11 mouse cellular contexts compared by ENCODE assay signal in the genomic region with DNA sequence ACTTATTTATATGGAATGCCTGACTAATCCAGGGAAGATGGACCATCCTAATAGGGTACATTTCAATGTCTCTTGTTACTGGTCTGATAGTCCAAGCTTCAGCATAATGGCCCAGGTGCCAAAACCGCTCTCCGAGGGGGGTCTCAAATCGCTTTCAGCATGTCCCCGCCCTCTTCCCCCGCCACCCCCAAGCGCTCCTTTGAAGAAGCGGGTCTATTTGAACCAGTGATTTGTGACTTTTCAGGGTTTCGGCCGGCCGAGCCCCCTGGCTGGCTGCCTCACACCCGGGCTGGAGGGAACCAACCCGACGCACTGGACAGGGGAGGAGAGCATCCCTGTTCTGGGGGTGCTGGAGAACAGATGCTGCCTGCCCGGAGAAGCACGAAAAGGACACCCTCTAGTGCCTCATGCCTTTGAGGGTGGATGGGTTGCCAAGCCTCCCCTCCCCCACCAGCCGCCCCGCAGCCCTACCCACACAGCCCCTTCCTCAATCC.
DNase-seq lines count a peak whose midpoint lies in the region; ATAC-seq lines count a peak whose summit lies in the region.
"Had no signal": no experiment of that assay in that cellular context is flagged by ENCODE, and none has a peak within 500 bp of the region (broad histone marks: within the 10 kb centered on the region; RNA-seq: fewer than 3 reads in every experiment).

No protein-coding gene starts in this region.

- under 1% methylated on average over 17 of the region's 17 CpGs for WGBS in heart, embryonic 15.5 days
- WGBS in forebrain, embryonic 13.5 days, result 1% methylated on average over 17 of the region's 17 CpGs
- WGBS in midbrain, embryonic 12.5 days, result 0% methylated on average over 17 of the region's 17 CpGs

- no peak overlapping the region for H3K27ac ChIP-seq in heart, embryonic 15.5 days
- no peak overlapping the region for H3K27ac ChIP-seq in forebrain, embryonic 13.5 days
- H3K27ac ChIP-seq in midbrain, embryonic 12.5 days (replicated peaks), result no peak overlapping the region

- H3K4me1 ChIP-seq in heart, embryonic 15.5 days (replicated peaks), result peaks cover 18% of the 10 kb centered on the region
- H3K4me1 ChIP-seq in forebrain, embryonic 13.5 days, result peaks cover 34% of the 10 kb centered on the region
- H3K4me1 ChIP-seq in midbrain, embryonic 12.5 days, result peaks cover 32% of the 10 kb centered on the region

- intact Hi-C loops in left cerebral cortex, postnatal 25 days (cut with DNase I), result loop anchor here (5.0 kb wide), 2 partner anchors 92 to 163 kb away; partner anchors contain the start of gene Foxb1

- peak overlapping the region; percentile 30 for H3K4me3 ChIP-seq in heart, embryonic 15.5 days
- peak overlapping the region; percentile 21 for H3K4me3 ChIP-seq in forebrain, embryonic 13.5 days
- peak overlapping the region; percentile 39 for H3K4me3 ChIP-seq in midbrain, embryonic 12.5 days

- no peak overlapping the region for H3K9ac ChIP-seq in heart, embryonic 15.5 days
- no peak overlapping the region for H3K9ac ChIP-seq in forebrain, embryonic 13.5 days
- peak overlapping the region; percentile 41 for H3K9ac ChIP-seq in midbrain, embryonic 12.5 days (replicated peaks)

- DNase-seq in heart, adult 18-20 months, result no peak
- DNase-seq in Muller cell, postnatal 12 days (ENCODE audit: inconsistent ontology term), result peak; percentile 9
- DNase-seq in gastrocnemius, postnatal 4 days (ENCODE audit: low spot score in 2 of 2), result no peak
- DNase-seq in B cell, adult 2 months, result no peak
- DNase-seq in left cerebral cortex, postnatal 25 days (ENCODE audit: low spot score in 2 of 2), result no peak
- DNase-seq: cerebellum, adult 2 months; kidney, adult 18-20 months had no signal

- no peaks in the 10 kb centered on the region for H3K36me3 ChIP-seq in heart, embryonic 15.5 days
- no peaks in the 10 kb centered on the region for H3K36me3 ChIP-seq in forebrain, embryonic 13.5 days (ENCODE audit: poor library complexity, severe bottlenecking)
- H3K36me3 ChIP-seq in midbrain, embryonic 12.5 days, result no peaks in the 10 kb centered on the region
- H3K36me3 ChIP-seq: G1E had no signal

- ATAC-seq in heart, embryonic 15.5 days (replicated peaks; ENCODE audit: insufficient number of reproducible peaks, insufficient read depth, low FRiP score, low read depth), result no peak
- ATAC-seq in forebrain, embryonic 13.5 days, result peak; percentile 66
- peak; percentile 81 for ATAC-seq in midbrain, embryonic 12.5 days (ENCODE audit: low FRiP score, low read depth)

- H3K9me3 ChIP-seq in heart, embryonic 15.5 days (replicated peaks), result no peaks in the 10 kb centered on the region
- no peaks in the 10 kb centered on the region; the same call in 1 of the 2 replicates for H3K9me3 ChIP-seq in forebrain, embryonic 13.5 days (replicated peaks)
- no peaks in the 10 kb centered on the region for H3K9me3 ChIP-seq in midbrain, embryonic 12.5 days
- H3K9me3 ChIP-seq: G1E had no signal

- H3K27me3 ChIP-seq in heart, embryonic 15.5 days, result peaks cover 68% of the 10 kb centered on the region
- peaks cover 94% of the 10 kb centered on the region for H3K27me3 ChIP-seq in forebrain, embryonic 13.5 days
- H3K27me3 ChIP-seq in midbrain, embryonic 12.5 days, result peaks cover 62% of the 10 kb centered on the region

- H3K4me2 ChIP-seq in heart, embryonic 15.5 days, result peak overlapping the region; percentile 52
- H3K4me2 ChIP-seq in forebrain, embryonic 13.5 days, result peak overlapping the region; percentile 55
- peak overlapping the region; percentile 77 for H3K4me2 ChIP-seq in midbrain, embryonic 12.5 days (replicated peaks)
